Mouse (Mus musculus): ENCODE results near the gene Rflnb.

DNA sequence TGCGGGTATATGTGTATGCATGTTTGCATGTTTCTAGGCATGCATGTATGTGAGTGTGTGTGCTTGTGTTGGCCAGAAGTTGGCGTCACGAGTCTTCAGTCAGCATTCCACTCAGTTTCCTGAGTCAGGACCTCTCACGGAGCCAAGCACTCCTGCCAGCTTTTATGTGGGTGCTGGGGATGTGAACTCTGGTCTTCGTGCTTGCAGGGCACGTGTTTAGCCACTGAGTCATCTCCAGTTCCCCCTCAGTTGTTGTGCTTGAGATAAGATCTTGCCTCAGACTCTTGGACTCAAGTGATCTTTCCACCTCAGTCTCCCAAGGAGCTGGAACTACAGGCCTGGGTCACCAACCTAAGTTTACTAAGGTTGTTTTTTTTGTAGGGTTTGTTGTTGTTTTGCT lies 18.5 kb downstream of the Rflnb start:
- TF ChIP-seq CTCF (IDR thresholded peaks at IDR 0.05; ENCODE audit: low read depth) (no peak), EP300 (IDR thresholded peaks at IDR 0.05; ENCODE audit: low read depth) (no peak)
